Mouse (Mus musculus) lung, postnatal 4 days (tissue): ENCODE measurements around the gene Nup188.

ENCODE experiments used
- DNase-seq, 2 experiments: peaks; one replicate each; pipeline ENCODE4 v3.0.0; 2021

The Nup188 gene

GRCm38 (mm10) chr2:30286192-30287026, at the start of gene Nup188, which contains the start of gene Dolk:
TSS of gene Nup188 (plus strand) at chr2:30286397.
TSS of gene Dolk (minus strand) at chr2:30286334.
- DNase-seq = peak; percentile 96 to 98

- no peak for DNase-seq
Measured at GRCm38 (mm10) chr2:30236426-30237198, 49.6 kb upstream of the Nup188 start.

GRCm38 (mm10) chr2:30237199-30237880, 48.9 kb upstream of the Nup188 start, which contains the start of gene Lrrc8a:
TSS of gene Lrrc8a (plus strand) at chr2:30237715.
- DNase-seq = peak; percentile 100

GRCm38 (mm10) chr2:30237881-30238280, 48.3 kb upstream of the Nup188 start:
- DNase-seq = peak; percentile 81 to 89

- DNase-seq = no peak
Measured at GRCm38 (mm10) chr2:30238906-30239465, 47.2 kb upstream of the Nup188 start.

- peak; percentile 72 to 84 for DNase-seq
Measured at GRCm38 (mm10) chr2:30239777-30240176, 46.4 kb upstream of the Nup188 start.

GRCm38 (mm10) chr2:30240267-30240666, 45.9 kb upstream of the Nup188 start, which contains the start of gene Gm28035:
TSS of gene Gm28035 (plus strand) at chr2:30240567.
- no peak for DNase-seq

- peak; percentile 74 to 86 for DNase-seq
Measured at GRCm38 (mm10) chr2:30242509-30242908, 43.7 kb upstream of the Nup188 start.

GRCm38 (mm10) chr2:30243391-30243790, 42.8 kb upstream of the Nup188 start:
- DNase-seq = no peak

GRCm38 (mm10) chr2:30244595-30245178, 41.5 kb upstream of the Nup188 start:
- no peak for DNase-seq

- no peak for DNase-seq
Measured at GRCm38 (mm10) chr2:30247036-30247435, 39.2 kb upstream of the Nup188 start.

- no peak for DNase-seq
Measured at GRCm38 (mm10) chr2:30247681-30248080, 38.5 kb upstream of the Nup188 start.

GRCm38 (mm10) chr2:30249182-30249581, 37.0 kb upstream of the Nup188 start:
- DNase-seq = no peak

GRCm38 (mm10) chr2:30250166-30251128, 35.8 kb upstream of the Nup188 start:
- no peak for DNase-seq

- DNase-seq = peak; percentile 65 to 70
Measured at GRCm38 (mm10) chr2:30251417-30252104, 34.6 kb upstream of the Nup188 start.

GRCm38 (mm10) chr2:30252521-30252920, 33.7 kb upstream of the Nup188 start:
- DNase-seq = peak in 1 of 2 experiments; percentile 22

- peak in 1 of 2 experiments; percentile 16 for DNase-seq
Measured at GRCm38 (mm10) chr2:30253809-30254208, 32.4 kb upstream of the Nup188 start.

GRCm38 (mm10) chr2:30255631-30256395, 30.4 kb upstream of the Nup188 start:
- DNase-seq = peak in 1 of 2 experiments; percentile 18

- DNase-seq = peak in 1 of 2 experiments; percentile 21
Measured at GRCm38 (mm10) chr2:30256616-30257350, 29.4 kb upstream of the Nup188 start.
